Mouse (Mus musculus) spleen, adult 2 months (tissue): ENCODE results near the gene Car6.

Experiments
- CTCF ChIP-seq: fragments of 200-500 bp; IDR thresholded peaks from 2 replicates; pipeline ENCODE4 v1.5.1; 2011; ENCODE audit warnings: mild to moderate bottlenecking, inconsistent platforms; ENCODE audit not compliant: insufficient read depth, insufficient read length, insufficient replicate concordance; ENCODE audit errors: extremely low read depth
- POLR2A ChIP-seq: fragments of 200-500 bp; IDR thresholded peaks from 2 replicates; pipeline ENCODE4 v1.6.1; 2011; ENCODE audit warnings: low read depth, low read length, inconsistent platforms

DNA sequence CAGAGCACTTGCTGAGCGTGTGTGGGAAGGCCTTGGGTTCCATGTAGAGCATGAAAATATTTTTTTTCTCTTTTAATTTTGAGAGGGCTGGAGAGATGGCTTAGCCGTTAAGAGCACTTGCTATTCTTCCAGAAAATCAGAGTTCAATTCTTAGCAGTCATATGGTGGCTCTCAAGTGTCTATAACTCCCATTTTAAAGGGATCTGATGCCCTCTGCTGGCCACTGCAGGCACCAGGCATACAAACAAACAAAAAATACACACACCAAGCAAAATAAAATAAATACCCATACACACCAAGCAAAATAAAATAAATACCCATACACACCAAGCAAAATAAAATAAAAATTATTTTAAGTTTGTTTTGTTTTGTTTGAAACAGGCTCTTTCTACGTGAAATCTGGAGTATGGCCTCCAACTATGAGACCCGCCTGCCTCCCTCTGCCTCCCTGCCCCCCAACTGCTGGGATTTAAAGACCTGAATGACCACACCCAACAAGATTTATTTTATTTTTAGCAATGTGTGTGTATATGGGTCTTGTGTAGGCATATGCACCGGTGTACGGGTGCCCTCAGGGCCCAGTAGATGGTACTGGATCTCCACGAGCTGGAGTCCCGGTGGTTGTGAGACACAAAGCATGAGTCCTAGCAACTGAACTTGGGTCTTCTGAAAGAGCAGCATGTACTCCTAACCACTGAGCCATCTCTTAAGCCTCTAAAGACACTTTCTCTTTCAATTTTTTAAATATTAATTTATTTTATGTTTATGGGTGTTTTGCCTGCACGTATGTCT lies 18.6 kb upstream of the Car6 start:
- TF ChIP-seq CTCF, result peak; percentile 47; the same call in 1 of the 2 replicates
- TF ChIP-seq POLR2A, result no peak
